Mouse (Mus musculus) CD4-positive naive resting alpha-beta T cell, adult 76 days (primary cell): Measurements from ENCODE around the gene Rnaseh2b. TPM values are rescaled to one million over a fixed set of nuclear protein-coding genes. Genes with fewer than 3 reads are reported as not detected.

Source experiments
- total RNA-seq: library from RNA; stranded (reverse); gene quantifications from one replicate; pipeline ENCODE4 v1.2.4, GENCODE M21; 2023

Gene Rnaseh2b
- total RNA-seq, result 10.3 TPM

GRCm38 (mm10) chr14:62292488-62293339, at the start of gene Rnaseh2b, which contains the start of gene Dleu7:
Rnaseh2b (plus strand) TSS chr14:62292589.
Dleu7 (minus strand) TSS chr14:62293047.

Other genes with a start within 250 kb of the Rnaseh2b start
- not detected for gene Dleu7, start 458 bp downstream of the Rnaseh2b start, total RNA-seq
- not detected for gene Gucy1b2, start 163.7 kb downstream of the Rnaseh2b start, total RNA-seq